Mouse (Mus musculus) liver, postnatal 0 days (tissue): ENCODE results near the gene Clock. TPM values are rescaled to one million over a fixed set of nuclear protein-coding genes. Genes with fewer than 3 reads are reported as not detected.

Experiments used
- ATAC-seq: fragments of 200-750 bp; cut with Nextera tagmentation; 2 replicates; pipeline ENCODE4 v1.8.0; 2017; ENCODE audit warnings: mild to moderate bottlenecking, moderate library complexity
- DNase-seq: peaks from one replicate; pipeline ENCODE4 v3.0.0-alpha.2; 2016
- H3K27ac ChIP-seq: fragments of 300-500 bp; sonication (generic); 2 replicates; pipeline ENCODE4 v1.5.1; 2014; ENCODE audit warnings: antibody characterized with exemption, moderate library complexity, mild to moderate bottlenecking, low read depth
- H3K27me3 ChIP-seq: fragments of 300-500 bp; sonication (generic); 2 replicates; pipeline ENCODE4 v1.6.1; 2014; ENCODE audit warnings: low read length, control low read depth, mixed read lengths; ENCODE audit not compliant: insufficient read depth
- H3K36me3 ChIP-seq: fragments of 300-500 bp; sonication (generic); replicated peaks from 2 replicates; pipeline ENCODE4 v1.6.1; 2014; ENCODE audit warnings: mild to moderate bottlenecking, control low read depth, low read length, moderate library complexity, mixed read lengths; ENCODE audit not compliant: insufficient read depth
- H3K4me1 ChIP-seq: fragments of 300-500 bp; sonication (generic); 2 replicates; pipeline ENCODE4 v1.6.1; 2014; ENCODE audit warnings: antibody characterized with exemption, mild to moderate bottlenecking, control low read depth; ENCODE audit not compliant: insufficient read depth
- H3K4me2 ChIP-seq: fragments of 300-500 bp; sonication (generic); 2 replicates; pipeline ENCODE4 v1.6.1; 2014; ENCODE audit warnings: low read depth, mild to moderate bottlenecking, low read length, moderate library complexity, mixed read lengths
- H3K4me3 ChIP-seq: fragments of 300-500 bp; sonication (generic); 2 replicates; pipeline ENCODE4 v1.5.1; 2014; ENCODE audit warnings: low read depth, low read length
- H3K9ac ChIP-seq: fragments of 300-500 bp; sonication (generic); replicated peaks from 2 replicates; pipeline ENCODE4 v1.6.1; 2014; ENCODE audit warnings: mild to moderate bottlenecking, moderate library complexity
- H3K9me3 ChIP-seq: fragments of 300-500 bp; sonication (generic); 2 replicates; pipeline ENCODE4 v1.6.1; 2016; ENCODE audit warnings: mild to moderate bottlenecking, control low read depth, low read length, mixed read lengths
- CTCF ChIP-seq: sonication (generic); IDR thresholded peaks from 2 replicates; pipeline ENCODE4 v1.5.1; 2016; ENCODE audit warnings: antibody characterized with exemption, low read depth
- EP300 ChIP-seq: IDR thresholded peaks from 2 replicates; pipeline ENCODE4 v1.6.1; 2016; ENCODE audit warnings: antibody characterized with exemption, low read depth, mild to moderate bottlenecking
- WGBS: fragments of 180-500 bp; shearing (Covaris S2); extraction: QIAGEN DNeasy Blood & Tissue Kit; methylation state at CpG from one replicate; pipeline ENCODE4 v1.1.7; 2014; ENCODE audit not compliant: insufficient replicate concordance; 5-methylcytosine and 5-hydroxymethylcytosine counted together
- polyA plus RNA-seq: library from polyadenylated mRNA; unstranded; fragments of >200 nt; fragmentation: Nextera tagmentation; extraction: Ambion mirVana; gene quantifications from 2 replicates; pipeline ENCODE4 v1.2.1, GENCODE M21; 2015

Gene Clock
- polyA plus RNA-seq, 1 experiment from 2014 or later = 2.3 TPM

DNA sequence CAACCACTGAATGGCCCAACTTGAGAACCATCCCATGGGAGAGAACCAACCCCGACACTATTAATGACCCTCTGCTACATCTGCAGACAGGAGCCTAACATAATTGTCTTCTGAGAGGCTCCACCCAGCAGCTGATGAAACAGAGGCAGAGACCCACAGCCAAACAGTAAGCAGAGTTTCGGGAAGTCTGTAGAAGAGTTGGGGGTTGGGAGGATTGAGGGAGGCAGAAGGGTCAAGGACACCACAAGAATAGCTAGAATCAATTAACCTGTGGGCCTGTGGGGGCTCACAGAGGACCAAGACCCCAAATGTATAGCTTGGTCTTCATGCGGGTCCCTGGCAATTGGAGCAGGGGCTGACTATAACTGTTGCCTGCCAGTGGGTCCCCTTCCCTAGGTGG lies 16.3 kb downstream of the Clock start:
- H3K9me3 ChIP-seq = no peaks in the 10 kb centered on the region
- H3K4me1 ChIP-seq = peaks cover 4% of the 10 kb centered on the region; the same call in 1 of the 2 replicates
- H3K27me3 ChIP-seq = no peaks in the 10 kb centered on the region
- no peak for ATAC-seq
- H3K9ac ChIP-seq = no peak overlapping the region
- no peak overlapping the region for H3K4me2 ChIP-seq
- DNase-seq = no peak
- WGBS = 78% methylated on average over 3 of the region's 3 CpGs
- H3K4me3 ChIP-seq = no peak overlapping the region
- H3K27ac ChIP-seq = no peak overlapping the region
- H3K36me3 ChIP-seq = no peaks in the 10 kb centered on the region
- TF ChIP-seq EP300 = no peak
- no peak for TF ChIP-seq CTCF

DNA sequence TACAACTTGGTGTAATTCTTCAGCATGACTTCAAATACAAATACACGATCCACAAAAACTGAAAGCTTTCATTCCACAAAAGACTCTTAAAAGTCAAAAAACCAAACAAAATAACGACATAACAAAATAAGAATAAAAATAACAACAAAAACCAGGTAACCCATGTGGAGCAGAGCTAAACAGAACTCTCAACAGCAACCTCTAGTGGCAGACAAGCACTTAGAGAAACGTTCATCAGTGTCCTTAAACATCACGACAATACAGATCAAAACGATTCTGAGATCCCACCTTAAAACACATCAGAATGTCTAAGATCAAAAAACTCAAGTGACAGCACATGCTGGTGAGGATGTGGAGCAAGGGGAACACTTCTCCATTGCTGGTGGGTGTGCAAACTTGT lies 17.5 kb downstream of the Clock start:
- Histone ChIP-seq H3K4me2 (no peak overlapping the region), H3K9me3 (no peaks in the 10 kb centered on the region), H3K4me1 (peaks cover 4% of the 10 kb centered on the region; the same call in 1 of the 2 replicates), H3K27ac (no peak overlapping the region), H3K36me3 (no peaks in the 10 kb centered on the region), H3K27me3 (no peaks in the 10 kb centered on the region), H3K9ac (no peak overlapping the region), H3K4me3 (no peak overlapping the region)
- TF ChIP-seq CTCF (peak; percentile 34), EP300 (no peak)
- WGBS = 59% methylated on average over 5 of the region's 5 CpGs
- DNase-seq = no peak
- ATAC-seq = no peak

DNA sequence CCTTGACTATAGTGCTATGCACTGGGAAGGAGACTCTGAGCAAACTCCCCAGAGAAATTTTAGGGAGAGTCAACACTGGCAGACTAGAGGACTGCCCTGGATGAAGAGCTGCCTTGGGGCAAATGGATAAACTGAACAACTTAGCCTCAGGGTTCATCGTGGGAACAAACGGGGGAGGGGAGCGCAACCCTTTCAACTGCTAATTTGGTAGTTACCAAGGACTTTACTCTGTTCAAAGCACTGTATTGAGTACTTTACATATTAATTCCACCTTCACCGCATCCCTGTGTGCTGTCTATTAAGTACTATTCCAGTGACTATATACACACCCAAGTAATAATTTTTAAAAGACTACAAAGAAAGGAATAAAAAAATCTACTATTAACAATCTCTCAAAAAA lies 18.9 kb downstream of the Clock start:
- no peaks in the 10 kb centered on the region for H3K36me3 ChIP-seq
- DNase-seq = no peak
- ATAC-seq = no peak
- H3K4me2 ChIP-seq = no peak overlapping the region
- H3K4me1 ChIP-seq = peaks cover 4% of the 10 kb centered on the region; the same call in 1 of the 2 replicates
- no peak overlapping the region for H3K9ac ChIP-seq
- no peaks in the 10 kb centered on the region for H3K9me3 ChIP-seq
- TF ChIP-seq CTCF = no peak
- TF ChIP-seq EP300 = no peak
- no peak overlapping the region for H3K4me3 ChIP-seq
- H3K27me3 ChIP-seq = no peaks in the 10 kb centered on the region
- no peak overlapping the region for H3K27ac ChIP-seq
- 77% methylated on average over 4 of the region's 4 CpGs for WGBS

DNA sequence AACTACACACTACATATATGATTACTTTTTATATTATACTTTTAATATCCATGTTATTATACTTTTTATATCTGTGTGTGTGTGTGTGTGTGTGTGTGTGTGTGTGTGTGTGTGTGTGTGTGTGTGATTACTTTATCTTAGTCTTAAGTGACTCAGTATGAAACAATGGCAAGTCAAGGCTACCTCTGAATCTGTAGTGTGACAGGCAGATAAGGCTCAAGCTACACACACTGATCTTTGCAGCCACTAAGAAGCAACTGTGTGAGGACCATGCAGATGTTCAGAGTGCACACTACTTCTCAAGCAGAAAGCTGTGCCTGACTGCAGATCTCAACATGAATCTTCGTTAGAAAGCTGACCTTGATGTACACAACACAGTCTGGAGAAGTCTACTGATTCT lies 20.7 kb downstream of the Clock start:
- WGBS = 56% methylated on average over 1 of the region's 1 CpGs
- Histone ChIP-seq H3K4me2 (no peak overlapping the region), H3K9ac (no peak overlapping the region), H3K36me3 (no peaks in the 10 kb centered on the region), H3K4me3 (no peak overlapping the region), H3K27me3 (no peaks in the 10 kb centered on the region), H3K4me1 (peaks cover 4% of the 10 kb centered on the region; the same call in 1 of the 2 replicates), H3K9me3 (no peaks in the 10 kb centered on the region), H3K27ac (no peak overlapping the region)
- ATAC-seq (0 out of 2 replicates have a peak, but pooled peaks have one; percentile 25), DNase-seq (no peak)
- TF ChIP-seq EP300 (no peak), CTCF (no peak)

DNA sequence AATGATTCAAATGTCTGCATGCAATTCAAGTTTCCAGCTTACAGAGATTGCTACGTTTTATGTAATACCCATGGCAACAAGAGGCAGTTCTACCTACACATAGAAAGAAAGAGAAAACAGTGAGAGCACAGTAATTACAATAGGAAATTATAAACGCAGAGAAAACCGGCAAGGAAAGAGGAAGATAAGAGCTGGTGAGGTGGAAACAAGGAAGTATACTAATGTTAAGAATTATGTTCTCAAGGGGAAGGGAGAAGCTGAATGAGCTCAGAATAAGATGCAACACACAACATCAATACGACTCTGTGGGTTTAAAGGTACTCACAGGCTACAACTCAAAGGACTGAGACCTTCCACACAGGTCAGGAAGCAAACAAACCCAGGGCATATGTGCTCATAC lies 29.6 kb downstream of the Clock start:
- no peak for ATAC-seq

DNA sequence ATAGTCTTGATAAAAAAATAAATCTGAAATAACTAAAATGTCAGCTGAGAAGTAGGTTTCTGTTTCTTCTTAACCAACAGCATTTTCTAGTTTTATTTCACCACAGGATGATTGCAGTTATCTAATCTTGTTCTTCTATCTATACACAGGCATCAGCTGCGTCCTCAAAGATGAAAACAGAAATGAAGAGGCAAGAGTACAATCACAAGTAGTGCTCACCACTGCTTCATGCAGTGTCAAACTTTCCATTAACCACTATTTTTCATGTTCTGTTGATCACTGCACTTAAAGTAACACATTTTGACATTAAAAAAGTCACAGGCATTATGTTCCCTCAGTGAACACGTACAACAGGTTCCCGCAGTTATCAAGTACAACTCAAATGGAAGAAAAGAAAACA lies 53.6 kb downstream of the Clock start:
- no peak overlapping the region for H3K4me3 ChIP-seq
- no peak for DNase-seq
- H3K4me2 ChIP-seq = no peak overlapping the region
- no peak overlapping the region for H3K27ac ChIP-seq
- no peaks in the 10 kb centered on the region for H3K9me3 ChIP-seq
- TF ChIP-seq CTCF (no peak), EP300 (no peak)
- peaks cover 3% of the 10 kb centered on the region; the same call in 1 of the 2 replicates for H3K36me3 ChIP-seq
- no peak for ATAC-seq
- 79% methylated on average over 3 of the region's 3 CpGs for WGBS
- no peak overlapping the region for H3K9ac ChIP-seq
- no peaks in the 10 kb centered on the region for H3K27me3 ChIP-seq
- H3K4me1 ChIP-seq = no peaks in the 10 kb centered on the region

More for the DNA sequence above, 29.6 kb downstream of the Clock start:
- no peak overlapping the region for H3K9ac ChIP-seq
- no peak overlapping the region for H3K4me2 ChIP-seq
- TF ChIP-seq CTCF (no peak), EP300 (no peak)
- no peak overlapping the region for H3K4me3 ChIP-seq
- 39% methylated on average over 4 of the region's 4 CpGs for WGBS
- H3K27ac ChIP-seq = no peak overlapping the region
- H3K9me3 ChIP-seq = no peaks in the 10 kb centered on the region
- H3K27me3 ChIP-seq = no peaks in the 10 kb centered on the region
- no peak for DNase-seq
- H3K4me1 ChIP-seq = no peaks in the 10 kb centered on the region
- H3K36me3 ChIP-seq = no peaks in the 10 kb centered on the region

DNA sequence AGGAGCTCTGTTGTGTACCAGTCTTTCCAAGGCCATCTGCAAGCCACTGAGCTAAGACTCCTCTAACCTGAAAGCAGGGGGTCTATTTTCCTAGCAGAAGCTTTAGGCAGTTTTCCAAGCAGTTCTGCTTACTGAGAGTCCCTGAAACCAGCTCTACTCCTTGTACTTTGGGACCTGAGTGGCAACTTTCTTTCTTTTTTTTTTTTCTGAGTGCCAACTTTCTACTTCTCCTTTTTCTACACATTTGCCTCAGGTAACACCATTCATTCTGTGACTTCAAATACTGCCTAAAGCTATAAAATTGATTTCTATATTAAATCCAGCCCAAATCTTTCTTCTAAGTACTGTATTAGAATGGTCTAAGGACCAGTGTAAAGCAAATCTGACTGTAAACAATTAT lies 58.1 kb downstream of the Clock start:
- DNase-seq (no peak), ATAC-seq (no peak)
- Histone ChIP-seq H3K4me2 (no peak overlapping the region), H3K36me3 (peaks cover 12% of the 10 kb centered on the region), H3K9me3 (no peaks in the 10 kb centered on the region), H3K27me3 (no peaks in the 10 kb centered on the region), H3K9ac (no peak overlapping the region), H3K4me3 (no peak overlapping the region), H3K4me1 (no peaks in the 10 kb centered on the region), H3K27ac (no peak overlapping the region)
- TF ChIP-seq EP300 (no peak), CTCF (no peak)
